Comparison of ENCODE assay signal across 13 mouse cellular contexts in the genomic region with DNA sequence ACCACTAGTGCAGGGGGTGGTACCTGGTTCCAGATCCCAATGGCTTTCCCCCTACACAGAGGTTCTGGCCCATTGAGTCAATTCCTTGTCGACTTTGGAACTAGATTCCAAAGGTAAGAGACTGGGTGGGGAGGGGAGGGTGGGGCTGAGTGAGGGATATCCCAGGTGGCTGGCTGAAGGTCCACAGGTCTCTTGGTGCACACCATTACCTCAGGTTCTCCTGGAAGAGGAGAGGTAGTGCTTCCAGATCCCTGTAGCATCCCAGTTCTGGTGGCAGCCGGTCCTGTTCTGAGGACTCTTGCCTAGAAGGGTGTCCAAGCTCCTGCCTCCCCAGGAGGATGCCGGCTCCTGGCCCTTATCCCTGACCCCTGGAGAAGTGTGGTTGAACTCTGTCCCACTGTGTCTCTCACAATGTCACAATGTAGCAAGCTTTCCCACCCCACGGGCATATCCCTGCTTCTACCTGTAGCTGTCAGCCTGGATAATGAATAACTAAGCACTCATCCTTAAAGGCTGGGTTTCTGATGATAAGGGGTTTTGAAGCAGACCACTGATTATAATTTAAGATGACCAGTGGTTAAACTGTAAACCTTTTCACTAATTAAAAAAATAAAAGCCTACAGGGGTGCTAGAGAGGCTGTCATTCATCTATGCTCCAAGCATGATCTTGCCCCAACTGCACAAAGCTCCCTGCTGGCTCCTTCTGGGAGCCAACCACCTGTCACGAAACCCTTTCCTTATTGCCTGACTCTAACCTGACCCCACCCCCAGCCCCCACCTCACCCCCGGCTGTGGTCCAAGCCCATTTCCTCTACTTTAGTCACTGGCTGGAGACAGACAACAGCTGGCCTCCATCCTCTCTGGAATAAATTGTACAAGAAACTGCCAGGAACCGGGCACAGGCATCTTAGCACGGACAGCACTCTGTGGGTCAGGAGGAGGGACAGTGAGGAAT. TPM values are rescaled to one million over a fixed set of nuclear protein-coding genes. Genes with fewer than 3 reads are reported as not detected.
A peak's percentile ranks its signal among the peaks of the same experiment; 100 is the strongest.
DNase-seq lines count a peak whose midpoint lies in the region; ATAC-seq and TF ChIP-seq lines count a peak whose summit lies in the region.
"Had no signal": no experiment of that assay in that cellular context is flagged by ENCODE, and none has a peak within 500 bp of the region (broad histone marks: within the 10 kb centered on the region; RNA-seq: fewer than 3 reads in every experiment).

No protein-coding gene starts in this region.

- 83% methylated on average over 8 of the region's 8 CpGs for WGBS in forebrain, embryonic 10.5 days
- 67% methylated on average over 8 of the region's 8 CpGs for WGBS in forebrain, postnatal 0 days
- 85% methylated on average over 8 of the region's 8 CpGs for WGBS in midbrain, embryonic 10.5 days
- 76% methylated on average over 8 of the region's 8 CpGs for WGBS in midbrain, embryonic 13.5 days
- 31% methylated on average over 8 of the region's 8 CpGs for WGBS in small intestine, adult 2 months
- WGBS in midbrain, embryonic 14.5 days: 72% methylated on average over 8 of the region's 8 CpGs

- H3K27me3 ChIP-seq in forebrain, embryonic 10.5 days (ENCODE audit: poor library complexity, severe bottlenecking): no peaks in the 10 kb centered on the region
- no peaks in the 10 kb centered on the region for H3K27me3 ChIP-seq in forebrain, postnatal 0 days (ENCODE audit: insufficient read depth, low read length)
- no peaks in the 10 kb centered on the region for H3K27me3 ChIP-seq in midbrain, embryonic 10.5 days (ENCODE audit: low read depth, poor library complexity, severe bottlenecking)
- no peaks in the 10 kb centered on the region for H3K27me3 ChIP-seq in midbrain, embryonic 13.5 days
- H3K27me3 ChIP-seq in small intestine, adult 2 months (ENCODE audit: control insufficient read depth, insufficient read depth, low read length): no peaks in the 10 kb centered on the region
- no peaks in the 10 kb centered on the region for H3K27me3 ChIP-seq in midbrain, embryonic 14.5 days (ENCODE audit: control insufficient read depth, insufficient read depth, low read length)
- H3K27me3 ChIP-seq: embryonic facial prominence, embryonic 15.5 days had no signal

- TF ChIP-seq POLR2A in small intestine, adult 2 months (IDR thresholded peaks at IDR 0.05; ENCODE audit: low read depth, low read length): no peak

- no peak overlapping the region for H3K4me2 ChIP-seq in forebrain, postnatal 0 days (ENCODE audit: low read depth)
- H3K4me2 ChIP-seq in midbrain, embryonic 13.5 days (replicated peaks): no peak overlapping the region
- no peak overlapping the region for H3K4me2 ChIP-seq in midbrain, embryonic 14.5 days (ENCODE audit: low read length)
- H3K4me2 ChIP-seq: embryonic facial prominence, embryonic 15.5 days; liver, embryonic 11.5 days had no signal

- ATAC-seq in forebrain, postnatal 0 days: no peak
- ATAC-seq in midbrain, embryonic 13.5 days: no peak
- ATAC-seq in midbrain, embryonic 14.5 days (ENCODE audit: low FRiP score, low TSS enrichment): no peak

- no peak for TF ChIP-seq CTCF in forebrain, postnatal 0 days (IDR thresholded peaks at IDR 0.05; ENCODE audit: low read depth)
- TF ChIP-seq CTCF in small intestine, adult 2 months (IDR thresholded peaks at IDR 0.05; ENCODE audit: extremely low read depth, insufficient read length, insufficient replicate concordance, low read depth, low read length): no peak

- peaks cover 15% of the 10 kb centered on the region for H3K36me3 ChIP-seq in forebrain, embryonic 10.5 days (replicated peaks)
- H3K36me3 ChIP-seq in forebrain, postnatal 0 days (ENCODE audit: insufficient read depth): no peaks in the 10 kb centered on the region
- 0 out of 2 replicates have a peak, but pooled peaks cover 2% of the 10 kb centered on the region for H3K36me3 ChIP-seq in midbrain, embryonic 10.5 days
- no peaks in the 10 kb centered on the region for H3K36me3 ChIP-seq in midbrain, embryonic 13.5 days
- peaks cover 18% of the 10 kb centered on the region for H3K36me3 ChIP-seq in small intestine, adult 2 months (ENCODE audit: control insufficient read depth, insufficient read depth, low read length)
- no peaks in the 10 kb centered on the region for H3K36me3 ChIP-seq in midbrain, embryonic 14.5 days (ENCODE audit: control insufficient read depth, insufficient read depth, low read length)
- H3K36me3 ChIP-seq: embryonic facial prominence, embryonic 15.5 days had no signal

- H3K4me3 ChIP-seq in forebrain, embryonic 10.5 days: no peak overlapping the region
- H3K4me3 ChIP-seq in forebrain, postnatal 0 days (ENCODE audit: low read depth, low read length): no peak overlapping the region
- H3K4me3 ChIP-seq in midbrain, embryonic 10.5 days: no peak overlapping the region
- no peak overlapping the region for H3K4me3 ChIP-seq in midbrain, embryonic 13.5 days (replicated peaks)
- H3K4me3 ChIP-seq in small intestine, adult 2 months (ENCODE audit: low read depth, low read length): peak overlapping the region; percentile 13; the same call in 1 of the 2 replicates
- no peak overlapping the region for H3K4me3 ChIP-seq in midbrain, embryonic 14.5 days (replicated peaks; ENCODE audit: low read depth, low read length)
- H3K4me3 ChIP-seq: embryonic facial prominence, embryonic 15.5 days; left cerebral cortex, adult 2 months had no signal

- H3K9ac ChIP-seq in forebrain, postnatal 0 days: no peak overlapping the region
- H3K9ac ChIP-seq in midbrain, embryonic 13.5 days (replicated peaks): no peak overlapping the region
- no peak overlapping the region for H3K9ac ChIP-seq in midbrain, embryonic 14.5 days (replicated peaks; ENCODE audit: low read length)
- H3K9ac ChIP-seq: embryonic facial prominence, embryonic 15.5 days had no signal

- peaks cover 72% of the 10 kb centered on the region for H3K4me1 ChIP-seq in forebrain, embryonic 10.5 days
- no peaks in the 10 kb centered on the region for H3K4me1 ChIP-seq in forebrain, postnatal 0 days (ENCODE audit: insufficient read depth)
- H3K4me1 ChIP-seq in midbrain, embryonic 10.5 days: peaks cover 48% of the 10 kb centered on the region
- H3K4me1 ChIP-seq in midbrain, embryonic 13.5 days (replicated peaks): peaks cover 14% of the 10 kb centered on the region; the same call in 1 of the 2 replicates
- H3K4me1 ChIP-seq in small intestine, adult 2 months (ENCODE audit: control insufficient read depth, insufficient read depth, insufficient read length, low read length): peaks cover 65% of the 10 kb centered on the region
- no peaks in the 10 kb centered on the region for H3K4me1 ChIP-seq in midbrain, embryonic 14.5 days (ENCODE audit: control insufficient read depth, insufficient read depth, low read length)
- H3K4me1 ChIP-seq: embryonic facial prominence, embryonic 15.5 days had no signal

- DNase-seq in forebrain, embryonic 10.5 days (ENCODE audit: extremely low spot score, low spot score): no peak
- no peak for DNase-seq in forebrain, postnatal 0 days
- no peak for DNase-seq in midbrain, embryonic 10.5 days (ENCODE audit: low spot score)
- DNase-seq in kidney, postnatal 10 days: peak; percentile 74
- DNase-seq in gastrocnemius, adult 8-10 months (ENCODE audit: low spot score in 2 of 2): no peak
- no peak for DNase-seq in midbrain, embryonic 14.5 days
- DNase-seq: adrenal gland, adult 8-10 months; cerebellum, postnatal 36 days had no signal

- H3K27ac ChIP-seq in forebrain, embryonic 10.5 days: peak overlapping the region; percentile 40; the same call in 1 of the 2 replicates
- no peak overlapping the region for H3K27ac ChIP-seq in forebrain, postnatal 0 days (ENCODE audit: low read depth, low read length)
- 0 out of 2 replicates have a peak overlapping the region, but pooled peaks have one; percentile 23 for H3K27ac ChIP-seq in midbrain, embryonic 10.5 days (replicated peaks)
- H3K27ac ChIP-seq in midbrain, embryonic 13.5 days: no peak overlapping the region
- peak overlapping the region; percentile 78 for H3K27ac ChIP-seq in small intestine, adult 2 months (ENCODE audit: insufficient read depth, low read depth, low read length)
- H3K27ac ChIP-seq in midbrain, embryonic 14.5 days (replicated peaks; ENCODE audit: low read depth, low read length): no peak overlapping the region
- H3K27ac ChIP-seq: embryonic facial prominence, embryonic 15.5 days; left cerebral cortex, adult 2 months had no signal

- H3K9me3 ChIP-seq in forebrain, embryonic 10.5 days: no peaks in the 10 kb centered on the region
- no peaks in the 10 kb centered on the region for H3K9me3 ChIP-seq in forebrain, postnatal 0 days (ENCODE audit: low read length)
- no peaks in the 10 kb centered on the region for H3K9me3 ChIP-seq in midbrain, embryonic 10.5 days (replicated peaks)
- no peaks in the 10 kb centered on the region for H3K9me3 ChIP-seq in midbrain, embryonic 13.5 days
- H3K9me3 ChIP-seq in midbrain, embryonic 14.5 days (ENCODE audit: control insufficient read depth, low read length): no peaks in the 10 kb centered on the region
- H3K9me3 ChIP-seq: embryonic facial prominence, embryonic 15.5 days had no signal

RNA-seq across cellular contexts. Expression of a gene that starts 20.7 kb away (rescaled TPM):
- 10.9 and 11.9 TPM in 2 replicates for polyA plus RNA-seq in forebrain, embryonic 10.5 days (2016; fragmentation: Nextera tagmentation; extraction: Ambion mirVana)
- total RNA-seq in forebrain, postnatal 0 days (2014; rRNA removed): 5.6 and 7.8 TPM in 2 replicates
- polyA plus RNA-seq in forebrain, postnatal 0 days (2015; fragmentation: Nextera tagmentation; extraction: Ambion mirVana): 12.2 and 16.5 TPM in 2 replicates
- polyA plus RNA-seq in midbrain, embryonic 10.5 days (2016; fragmentation: Nextera tagmentation; extraction: Ambion mirVana): 10.2 and 11.3 TPM in 2 replicates
- 14.8 and 15.1 TPM in 2 replicates for polyA plus RNA-seq in midbrain, embryonic 13.5 days (2015; fragmentation: Nextera tagmentation; extraction: Ambion mirVana)
- 5.7 and 8.3 TPM in 2 replicates for polyA plus RNA-seq in small intestine, adult 2 months (2012; rRNA removed)
- total RNA-seq in gastrocnemius, adult 8-10 months (2022): 1 to 10 TPM; 2.8 to 3.9 (median 3.1) TPM
- 13.7 and 15.1 TPM in 2 replicates for polyA plus RNA-seq in midbrain, embryonic 14.5 days (2014; fragmentation: Nextera tagmentation; extraction: Ambion mirVana)

RNA-seq across cellular contexts. Expression of a gene that starts 22.6 kb away (rescaled TPM):
- polyA plus RNA-seq in forebrain, embryonic 10.5 days (2016; fragmentation: Nextera tagmentation; extraction: Ambion mirVana): 16.1 and 16.8 TPM in 2 replicates
- 0.76 and 1.0 TPM in 2 replicates for total RNA-seq in forebrain, postnatal 0 days (2014; rRNA removed)
- polyA plus RNA-seq in forebrain, postnatal 0 days (2015; fragmentation: Nextera tagmentation; extraction: Ambion mirVana): 0.63 and 0.71 TPM in 2 replicates
- polyA plus RNA-seq in midbrain, embryonic 10.5 days (2016; fragmentation: Nextera tagmentation; extraction: Ambion mirVana): 10.2 TPM in 2 replicates
- polyA plus RNA-seq in midbrain, embryonic 13.5 days (2015; fragmentation: Nextera tagmentation; extraction: Ambion mirVana): 2.0 and 2.7 TPM in 2 replicates
- 13.9 and 48.0 TPM in 2 replicates for polyA plus RNA-seq in small intestine, adult 2 months (2012; rRNA removed)
- 1 to 10 TPM in 1 of 4 experiments, under 1 TPM in 3; 0.36 to 1.1 (median 0.61) TPM for total RNA-seq in gastrocnemius, adult 8-10 months (2022)
- 0.43 and 0.88 TPM in 2 replicates for polyA plus RNA-seq in midbrain, embryonic 14.5 days (2014; fragmentation: Nextera tagmentation; extraction: Ambion mirVana)

Comparison
In these comparisons a context has a peak if more than half of its experiments do, and no peak if none do; other contexts are left out.
1. H3K27ac ChIP-seq: peak in forebrain, embryonic 10.5 days (single experiment), midbrain, embryonic 10.5 days (single experiment) and small intestine, adult 2 months (single experiment); none in forebrain, postnatal 0 days (single experiment), midbrain, embryonic 13.5 days (single experiment) and midbrain, embryonic 14.5 days (single experiment).